Comparison of ENCODE assay signal across 13 mouse cellular contexts in the genomic region with DNA sequence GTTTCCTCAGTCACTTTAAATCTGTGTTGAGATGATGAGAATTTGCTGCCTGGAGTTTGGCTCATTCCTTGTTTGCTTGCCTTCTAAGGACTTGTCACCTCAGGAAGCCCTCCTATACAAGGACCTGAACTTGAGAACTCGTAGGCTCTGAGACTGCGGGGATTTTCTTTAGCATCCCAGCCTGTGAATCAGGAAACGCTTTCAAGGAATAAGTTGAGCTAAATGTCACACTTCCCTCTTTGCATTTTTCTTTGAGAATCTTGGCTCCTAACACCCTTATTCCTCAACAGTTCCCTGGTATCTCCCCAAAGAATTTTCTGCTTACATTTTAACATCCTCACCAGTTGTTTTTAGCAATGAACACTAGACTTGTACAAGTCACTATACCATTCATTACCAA.
"Had no signal": no experiment of that assay in that cellular context is flagged by ENCODE, and none has a peak within 500 bp of the region (broad histone marks: within the 10 kb centered on the region; RNA-seq: fewer than 3 reads in every experiment).

No protein-coding gene starts in this region.

- DNase-seq: lung, adult 18-20 months; lung, embryonic 14.5 days; lung, postnatal 10 days; lung, postnatal 4 days; midbrain, embryonic 14.5 days; retina, postnatal 1 day; right cerebral cortex, adult 18-20 months; right cerebral cortex, postnatal 25 days; right cerebral cortex, postnatal 4 days; spleen, adult 18-20 months; thymus, adult 2 months; thymus, postnatal 25 days; thymus, postnatal 4 days had no signal
